Mouse (Mus musculus) liver, embryonic 15.5 days (tissue): ENCODE results near the gene 1700003E16Rik. TPM values are rescaled to one million over a fixed set of nuclear protein-coding genes. Genes with fewer than 3 reads are reported as not detected.

Source experiments
- ATAC-seq: fragments of 200-750 bp; cut with Nextera tagmentation; 2 replicates; pipeline ENCODE4 v1.8.0; 2017; ENCODE audit warnings: moderate number of reproducible peaks, mild to moderate bottlenecking, moderate library complexity; ENCODE audit not compliant: insufficient read depth
- H3K27ac ChIP-seq: fragments of 300-500 bp; sonication (generic); replicated peaks from 2 replicates; pipeline ENCODE4 v1.5.1; 2015; ENCODE audit warnings: mild to moderate bottlenecking, inconsistent platforms
- H3K27me3 ChIP-seq: fragments of 300-500 bp; sonication (generic); 2 replicates; pipeline ENCODE4 v1.6.1; 2015; ENCODE audit warnings: mild to moderate bottlenecking, inconsistent platforms
- H3K36me3 ChIP-seq: fragments of 300-500 bp; sonication (generic); replicated peaks from 2 replicates; pipeline ENCODE4 v1.6.1; 2015; ENCODE audit warnings: moderate library complexity, mild to moderate bottlenecking, inconsistent platforms
- H3K4me1 ChIP-seq: fragments of 300-500 bp; sonication (generic); replicated peaks from 2 replicates; pipeline ENCODE4 v1.6.1; 2015; ENCODE audit warnings: inconsistent platforms
- H3K4me2 ChIP-seq: fragments of 300-500 bp; sonication (generic); 2 replicates; pipeline ENCODE4 v1.6.1; 2015; ENCODE audit warnings: moderate library complexity, mild to moderate bottlenecking, inconsistent platforms
- H3K4me3 ChIP-seq: fragments of 300-500 bp; sonication (generic); replicated peaks from 2 replicates; pipeline ENCODE4 v1.5.1; 2015; ENCODE audit warnings: mild to moderate bottlenecking, inconsistent platforms
- H3K9ac ChIP-seq: fragments of 300-500 bp; sonication (generic); 2 replicates; pipeline ENCODE4 v1.6.1; 2015; ENCODE audit warnings: moderate library complexity, mild to moderate bottlenecking, inconsistent platforms
- H3K9me3 ChIP-seq: fragments of 300-500 bp; sonication (generic); replicated peaks from 2 replicates; pipeline ENCODE4 v1.6.1; 2016; ENCODE audit warnings: inconsistent platforms
- WGBS: fragments of 180-500 bp; shearing (Covaris S2); methylation state at CpG from one replicate; pipeline ENCODE4 v1.1.7; 2015; ENCODE audit warnings: mixed read lengths; ENCODE audit not compliant: insufficient replicate concordance; 5-methylcytosine and 5-hydroxymethylcytosine counted together
- polyA plus RNA-seq: library from polyadenylated mRNA; unstranded; fragments of >200 nt; fragmentation: Nextera tagmentation; extraction: Ambion mirVana; gene quantifications from 2 replicates; pipeline ENCODE4 v1.2.1, GENCODE M21; 2015

1700003E16Rik gene
- polyA plus RNA-seq, 1 experiment from 2014 or later = 0.17 TPM

- H3K9me3 ChIP-seq = no peaks in the 10 kb centered on the region
- ATAC-seq = peak; percentile 70
- no peak overlapping the region for H3K9ac ChIP-seq
These were observed 24.7 kb upstream of the 1700003E16Rik start for GRCm38 (mm10) chr6:83131469-83132034.

GRCm38 (mm10) chr6:83132176-83132919 is 23.9 kb upstream of the 1700003E16Rik start:
- Histone ChIP-seq H3K9ac (no peak overlapping the region), H3K4me3 (no peak overlapping the region), H3K4me2 (peak overlapping the region; percentile 18; the same call in 1 of the 2 replicates), H3K9me3 (no peaks in the 10 kb centered on the region), H3K4me1 (peaks cover 34% of the 10 kb centered on the region), H3K36me3 (no peaks in the 10 kb centered on the region), H3K27me3 (peaks cover 29% of the 10 kb centered on the region), H3K27ac (peak overlapping the region; percentile 68)
- peak; percentile 26; the same call in 1 of the 2 replicates for ATAC-seq
- 67% methylated on average over 9 of the region's 9 CpGs for WGBS

More at GRCm38 (mm10) chr6:83131469-83132034, 24.7 kb upstream of the 1700003E16Rik start:
- Histone ChIP-seq H3K4me2 (peak overlapping the region; percentile 37), H3K27me3 (peaks cover 21% of the 10 kb centered on the region), H3K36me3 (no peaks in the 10 kb centered on the region), H3K4me1 (peaks cover 29% of the 10 kb centered on the region), H3K4me3 (no peak overlapping the region), H3K27ac (peak overlapping the region; percentile 78)
- WGBS = 36% methylated on average over 6 of the region's 6 CpGs

GRCm38 (mm10) chr6:83134226-83134625 is 22.0 kb upstream of the 1700003E16Rik start:
- H3K4me1 ChIP-seq = peaks cover 53% of the 10 kb centered on the region
- H3K4me2 ChIP-seq = no peak overlapping the region
- H3K27me3 ChIP-seq = peaks cover 48% of the 10 kb centered on the region
- H3K27ac ChIP-seq = no peak overlapping the region
- WGBS = 40% methylated on average over 3 of the region's 3 CpGs
- no peaks in the 10 kb centered on the region for H3K36me3 ChIP-seq
- no peak overlapping the region for H3K4me3 ChIP-seq
- no peaks in the 10 kb centered on the region for H3K9me3 ChIP-seq
- no peak for ATAC-seq
- no peak overlapping the region for H3K9ac ChIP-seq

DNA sequence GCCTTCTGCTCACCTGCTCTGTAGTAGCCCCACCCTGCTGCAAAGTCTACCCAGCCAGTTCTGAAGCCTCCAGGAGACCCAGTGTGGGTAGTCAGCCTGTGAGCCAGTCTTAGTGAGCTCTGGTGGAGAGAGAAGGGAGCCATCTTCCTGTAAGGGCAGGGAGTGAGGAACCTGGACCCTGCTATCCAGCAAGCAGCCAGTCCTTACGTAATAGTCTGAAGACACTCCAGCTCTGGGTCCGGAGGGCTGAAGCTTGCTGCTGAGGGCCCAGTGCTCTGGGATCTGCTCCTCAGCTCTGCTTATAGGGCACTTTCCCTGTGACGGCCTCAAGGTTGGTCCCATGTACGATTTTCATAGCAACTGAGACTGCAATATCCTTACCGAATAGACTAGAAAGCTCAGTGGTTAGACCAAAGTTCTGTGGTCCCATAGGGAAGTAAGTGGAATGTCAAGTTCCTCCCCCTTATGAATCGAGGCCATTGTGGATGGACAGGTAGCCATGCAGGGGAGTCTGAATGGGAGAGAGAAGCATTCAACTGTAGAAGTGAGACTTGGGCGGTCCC is 21.2 kb upstream of the 1700003E16Rik start, which contains the start of gene Rtkn:
Rtkn (plus strand) TSS at position 513 of the 563 bp plus-strand sequence.
- Histone ChIP-seq H3K36me3 (no peaks in the 10 kb centered on the region), H3K9ac (no peak within 1 kb of the TSS), H3K9me3 (no peaks in the 10 kb centered on the region), H3K4me3 (peak within 1 kb of the TSS; percentile 55), H3K4me1 (peaks cover 55% of the 10 kb centered on the region), H3K4me2 (peak within 1 kb of the TSS; percentile 64), H3K27ac (peak within 1 kb of the TSS; percentile 81), H3K27me3 (peaks cover 56% of the 10 kb centered on the region)
- WGBS = 57% methylated on average over 7 of the region's 7 CpGs
- ATAC-seq = no peak

GRCm38 (mm10) chr6:83135571-83136161 is 20.5 kb upstream of the 1700003E16Rik start:
- H3K36me3 ChIP-seq = no peaks in the 10 kb centered on the region
- H3K4me1 ChIP-seq = peaks cover 54% of the 10 kb centered on the region
- no peak overlapping the region for H3K9ac ChIP-seq
- peak overlapping the region; percentile 64 for H3K4me2 ChIP-seq
- ATAC-seq = no peak
- peak overlapping the region; percentile 55 for H3K4me3 ChIP-seq
- WGBS = 18% methylated on average over 37 of the region's 37 CpGs
- peaks cover 60% of the 10 kb centered on the region for H3K27me3 ChIP-seq
- no peaks in the 10 kb centered on the region for H3K9me3 ChIP-seq
- H3K27ac ChIP-seq = peak overlapping the region; percentile 81; the same call in 1 of the 2 replicates

- H3K9me3 ChIP-seq = no peaks in the 10 kb centered on the region
- WGBS = 29% methylated on average over 5 of the region's 5 CpGs
- H3K4me2 ChIP-seq = peak overlapping the region; percentile 64
- peak overlapping the region; percentile 55 for H3K4me3 ChIP-seq
- peaks cover 65% of the 10 kb centered on the region for H3K27me3 ChIP-seq
- H3K27ac ChIP-seq = peak overlapping the region; percentile 81
- H3K4me1 ChIP-seq = peaks cover 47% of the 10 kb centered on the region
- peak overlapping the region; percentile 51; the same call in 1 of the 2 replicates for H3K9ac ChIP-seq
- ATAC-seq = no peak
- H3K36me3 ChIP-seq = no peaks in the 10 kb centered on the region
These were observed 19.8 kb upstream of the 1700003E16Rik start for GRCm38 (mm10) chr6:83136291-83136880.

GRCm38 (mm10) chr6:83136881-83137575 is 19.2 kb upstream of the 1700003E16Rik start:
- peak; percentile 51 for ATAC-seq
- Histone ChIP-seq H3K27me3 (peaks cover 71% of the 10 kb centered on the region), H3K36me3 (no peaks in the 10 kb centered on the region), H3K9me3 (no peaks in the 10 kb centered on the region), H3K27ac (peak overlapping the region; percentile 81), H3K4me2 (peak overlapping the region; percentile 64), H3K4me1 (peaks cover 50% of the 10 kb centered on the region), H3K4me3 (peak overlapping the region; percentile 55), H3K9ac (peak overlapping the region; percentile 51)
- WGBS = 3% methylated on average over 26 of the region's 26 CpGs

DNA sequence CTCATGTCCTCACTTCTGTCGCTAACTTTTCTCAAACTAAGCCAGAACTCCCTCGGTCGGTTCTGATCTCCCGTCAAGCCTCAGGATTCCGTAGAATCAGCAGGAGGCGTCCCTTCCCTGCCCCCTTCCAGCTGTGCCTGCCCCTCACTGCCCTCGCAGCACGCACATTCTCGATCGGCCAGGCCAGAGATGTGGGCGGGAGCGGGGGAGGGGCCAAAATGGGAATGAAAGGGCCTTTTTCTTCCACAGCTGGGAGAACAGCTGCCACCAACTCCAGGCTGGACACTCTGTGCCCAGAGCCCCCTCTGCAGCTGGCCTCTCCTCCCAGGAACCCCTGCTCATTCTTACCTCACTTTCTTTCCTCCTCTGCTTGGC is 18.6 kb upstream of the 1700003E16Rik start:
- peaks cover 77% of the 10 kb centered on the region for H3K27me3 ChIP-seq
- under 1% methylated on average over 12 of the region's 12 CpGs for WGBS
- peak overlapping the region; percentile 55 for H3K4me3 ChIP-seq
- H3K27ac ChIP-seq = peak overlapping the region; percentile 81
- peak overlapping the region; percentile 51 for H3K9ac ChIP-seq
- peaks cover 55% of the 10 kb centered on the region for H3K4me1 ChIP-seq
- no peaks in the 10 kb centered on the region for H3K9me3 ChIP-seq
- peak overlapping the region; percentile 64 for H3K4me2 ChIP-seq
- ATAC-seq = peak; percentile 62
- no peaks in the 10 kb centered on the region for H3K36me3 ChIP-seq

GRCm38 (mm10) chr6:83138056-83138455 is 18.1 kb upstream of the 1700003E16Rik start:
- no peak overlapping the region; the same call in 1 of the 2 replicates for H3K9ac ChIP-seq
- no peaks in the 10 kb centered on the region for H3K36me3 ChIP-seq
- no peaks in the 10 kb centered on the region for H3K9me3 ChIP-seq
- H3K4me3 ChIP-seq = peak overlapping the region; percentile 55
- 6% methylated on average over 11 of the region's 11 CpGs for WGBS
- H3K27me3 ChIP-seq = peaks cover 82% of the 10 kb centered on the region
- H3K27ac ChIP-seq = peak overlapping the region; percentile 81
- peak; percentile 12; the same call in 1 of the 2 replicates for ATAC-seq
- H3K4me1 ChIP-seq = peaks cover 55% of the 10 kb centered on the region
- H3K4me2 ChIP-seq = peak overlapping the region; percentile 64

- no peak overlapping the region for H3K9ac ChIP-seq
- 80% methylated on average over 8 of the region's 8 CpGs for WGBS
- peaks cover 77% of the 10 kb centered on the region for H3K27me3 ChIP-seq
- no peak for ATAC-seq
- H3K4me3 ChIP-seq = no peak overlapping the region
- H3K4me1 ChIP-seq = peaks cover 46% of the 10 kb centered on the region
- H3K9me3 ChIP-seq = no peaks in the 10 kb centered on the region
- no peak overlapping the region for H3K27ac ChIP-seq
- no peak overlapping the region for H3K4me2 ChIP-seq
- no peaks in the 10 kb centered on the region for H3K36me3 ChIP-seq
These were observed 16.2 kb upstream of the 1700003E16Rik start for GRCm38 (mm10) chr6:83140044-83140443.
